In genomic region chr17:27063717-27064116, GRCm38 (mm10) we compare ENCODE assay signal across 10 mouse cellular contexts. TPM values are rescaled to one million over a fixed set of nuclear protein-coding genes. Genes with fewer than 3 reads are reported as not detected.
DNase-seq lines count a peak whose midpoint lies in the region; ATAC-seq lines count a peak whose summit lies in the region.
"Had no signal": no experiment of that assay in that cellular context is flagged by ENCODE, and none has a peak within 500 bp of the region (broad histone marks: within the 10 kb centered on the region; RNA-seq: fewer than 3 reads in every experiment).

No protein-coding gene starts in this region.

- 40% methylated on average over 6 of the region's 6 CpGs for WGBS in kidney, embryonic 14.5 days
- 34% methylated on average over 6 of the region's 6 CpGs for WGBS in embryonic facial prominence, embryonic 14.5 days
- 59% methylated on average over 6 of the region's 6 CpGs for WGBS in midbrain, embryonic 14.5 days

- H3K9me3 ChIP-seq in kidney, embryonic 14.5 days (ENCODE audit: control insufficient read depth, low read length), result no peaks in the 10 kb centered on the region
- H3K9me3 ChIP-seq in embryonic facial prominence, embryonic 14.5 days (ENCODE audit: control insufficient read depth, low read length), result no peaks in the 10 kb centered on the region
- no peaks in the 10 kb centered on the region for H3K9me3 ChIP-seq in midbrain, embryonic 14.5 days (ENCODE audit: control insufficient read depth, low read length)

- peak; percentile 15; the same call in 1 of the 2 replicates for ATAC-seq in kidney, embryonic 14.5 days (ENCODE audit: low FRiP score, low TSS enrichment)
- 0 out of 2 replicates have a peak, but pooled peaks have one; percentile 42 for ATAC-seq in embryonic facial prominence, embryonic 14.5 days (ENCODE audit: low read depth)
- no peak for ATAC-seq in midbrain, embryonic 14.5 days (ENCODE audit: low FRiP score, low TSS enrichment)

- no peak overlapping the region for H3K4me3 ChIP-seq in kidney, embryonic 14.5 days (ENCODE audit: low read length)
- H3K4me3 ChIP-seq in embryonic facial prominence, embryonic 14.5 days (ENCODE audit: low read depth, low read length), result no peak overlapping the region
- H3K4me3 ChIP-seq in midbrain, embryonic 14.5 days (replicated peaks; ENCODE audit: low read depth, low read length), result no peak overlapping the region

- no peak overlapping the region for H3K9ac ChIP-seq in kidney, embryonic 14.5 days (ENCODE audit: low read depth, low read length)
- peak overlapping the region; percentile 30; the same call in 1 of the 2 replicates for H3K9ac ChIP-seq in embryonic facial prominence, embryonic 14.5 days (ENCODE audit: low read depth, low read length)
- no peak overlapping the region for H3K9ac ChIP-seq in midbrain, embryonic 14.5 days (replicated peaks; ENCODE audit: low read length)

- no peak overlapping the region for H3K27ac ChIP-seq in kidney, embryonic 14.5 days (ENCODE audit: low read depth, low read length)
- no peak overlapping the region for H3K27ac ChIP-seq in embryonic facial prominence, embryonic 14.5 days (replicated peaks; ENCODE audit: low read depth, low read length)
- H3K27ac ChIP-seq in midbrain, embryonic 14.5 days (replicated peaks; ENCODE audit: low read depth, low read length), result no peak overlapping the region
- H3K27ac ChIP-seq: macrophage had no signal

- no peaks in the 10 kb centered on the region for H3K36me3 ChIP-seq in kidney, embryonic 14.5 days (ENCODE audit: control insufficient read depth, insufficient read depth, low read length)
- H3K36me3 ChIP-seq in embryonic facial prominence, embryonic 14.5 days (ENCODE audit: control insufficient read depth, insufficient read depth, low read length), result no peaks in the 10 kb centered on the region
- no peaks in the 10 kb centered on the region for H3K36me3 ChIP-seq in midbrain, embryonic 14.5 days (ENCODE audit: control insufficient read depth, insufficient read depth, low read length)

- DNase-seq in kidney, adult 8-10 months, result no peak
- peak; percentile 52 for DNase-seq in ES-CJ7 (ENCODE audit: low read depth, low spot score)
- DNase-seq in embryonic facial prominence, embryonic 14.5 days (ENCODE audit: low spot score), result peak; percentile 35
- peak; percentile 68 for DNase-seq in retina, postnatal 1 day
- DNase-seq in frontal cortex, postnatal 25 days (ENCODE audit: low spot score in 2 of 2), result no peak
- no peak for DNase-seq in midbrain, embryonic 14.5 days
- DNase-seq: adrenal gland, adult 2 months; thymus, postnatal 14 days had no signal

- no peak overlapping the region for H3K4me2 ChIP-seq in kidney, embryonic 14.5 days (replicated peaks; ENCODE audit: low read depth, low read length)
- no peak overlapping the region for H3K4me2 ChIP-seq in embryonic facial prominence, embryonic 14.5 days (ENCODE audit: low read depth, low read length)
- H3K4me2 ChIP-seq in midbrain, embryonic 14.5 days (ENCODE audit: low read length), result no peak overlapping the region

- H3K4me1 ChIP-seq in kidney, embryonic 14.5 days (ENCODE audit: control insufficient read depth, insufficient read depth, low read length), result peaks cover 38% of the 10 kb centered on the region
- peaks cover 3% of the 10 kb centered on the region; the same call in 1 of the 2 replicates for H3K4me1 ChIP-seq in embryonic facial prominence, embryonic 14.5 days (ENCODE audit: control insufficient read depth, insufficient read depth, low read length)
- no peaks in the 10 kb centered on the region for H3K4me1 ChIP-seq in midbrain, embryonic 14.5 days (ENCODE audit: control insufficient read depth, insufficient read depth, low read length)

- no peaks in the 10 kb centered on the region; the same call in 1 of the 2 replicates for H3K27me3 ChIP-seq in kidney, embryonic 14.5 days (ENCODE audit: control insufficient read depth, insufficient read depth, low read length)
- H3K27me3 ChIP-seq in embryonic facial prominence, embryonic 14.5 days (replicated peaks; ENCODE audit: control insufficient read depth, insufficient read depth, low read length), result no peaks in the 10 kb centered on the region
- H3K27me3 ChIP-seq in midbrain, embryonic 14.5 days (ENCODE audit: control insufficient read depth, insufficient read depth, low read length), result peaks cover 5% of the 10 kb centered on the region; the same call in 1 of the 2 replicates

RNA-seq across cellular contexts. Expression of gene Itpr3, which starts 6.6 kb away (rescaled TPM):
- polyA plus RNA-seq in kidney, embryonic 14.5 days (2014; fragmentation: Nextera tagmentation; extraction: Ambion mirVana), result 5.3 and 9.9 TPM in 2 replicates
- 5.0 and 5.5 TPM in 2 replicates for polyA plus RNA-seq in embryonic facial prominence, embryonic 14.5 days (2014; fragmentation: Nextera tagmentation; extraction: Ambion mirVana)
- polyA plus RNA-seq in midbrain, embryonic 14.5 days (2014; fragmentation: Nextera tagmentation; extraction: Ambion mirVana), result 0.51 and 0.82 TPM in 2 replicates

RNA-seq across cellular contexts. Expression of gene Bak1, which starts 34.9 kb away (rescaled TPM):
- 11.1 and 16.0 TPM in 2 replicates for polyA plus RNA-seq in kidney, embryonic 14.5 days (2014; fragmentation: Nextera tagmentation; extraction: Ambion mirVana)
- polyA plus RNA-seq in embryonic facial prominence, embryonic 14.5 days (2014; fragmentation: Nextera tagmentation; extraction: Ambion mirVana), result 9.0 and 9.8 TPM in 2 replicates
- 5.5 and 5.8 TPM in 2 replicates for polyA plus RNA-seq in midbrain, embryonic 14.5 days (2014; fragmentation: Nextera tagmentation; extraction: Ambion mirVana)

Comparison
In these comparisons a context has a peak if more than half of its experiments do, and no peak if none do; other contexts are left out.
1. DNase-seq: peak in ES-CJ7 (single experiment), embryonic facial prominence, embryonic 14.5 days (single experiment) and retina, postnatal 1 day (single experiment); none in kidney, adult 8-10 months (0 of 2), frontal cortex, postnatal 25 days (0 of 2) and midbrain, embryonic 14.5 days (single experiment).